Mouse (Mus musculus) liver, postnatal 0 days (tissue): ENCODE measurements around the gene Pfkp. TPM values are rescaled to one million over a fixed set of nuclear protein-coding genes. Genes with fewer than 3 reads are reported as not detected.

Experiments used
- ATAC-seq: fragments of 200-750 bp; cut with Nextera tagmentation; 2 replicates; pipeline ENCODE4 v1.8.0; 2017; ENCODE audit warnings: mild to moderate bottlenecking, moderate library complexity
- DNase-seq: peaks from one replicate; pipeline ENCODE4 v3.0.0-alpha.2; 2016
- H3K27ac ChIP-seq: fragments of 300-500 bp; sonication (generic); 2 replicates; pipeline ENCODE4 v1.5.1; 2014; ENCODE audit warnings: antibody characterized with exemption, moderate library complexity, mild to moderate bottlenecking, low read depth
- H3K27me3 ChIP-seq: fragments of 300-500 bp; sonication (generic); 2 replicates; pipeline ENCODE4 v1.6.1; 2014; ENCODE audit warnings: low read length, control low read depth, mixed read lengths; ENCODE audit not compliant: insufficient read depth
- H3K36me3 ChIP-seq: fragments of 300-500 bp; sonication (generic); replicated peaks from 2 replicates; pipeline ENCODE4 v1.6.1; 2014; ENCODE audit warnings: mild to moderate bottlenecking, control low read depth, low read length, moderate library complexity, mixed read lengths; ENCODE audit not compliant: insufficient read depth
- H3K4me1 ChIP-seq: fragments of 300-500 bp; sonication (generic); 2 replicates; pipeline ENCODE4 v1.6.1; 2014; ENCODE audit warnings: antibody characterized with exemption, mild to moderate bottlenecking, control low read depth; ENCODE audit not compliant: insufficient read depth
- H3K4me2 ChIP-seq: fragments of 300-500 bp; sonication (generic); 2 replicates; pipeline ENCODE4 v1.6.1; 2014; ENCODE audit warnings: low read depth, mild to moderate bottlenecking, low read length, moderate library complexity, mixed read lengths
- H3K4me3 ChIP-seq: fragments of 300-500 bp; sonication (generic); 2 replicates; pipeline ENCODE4 v1.5.1; 2014; ENCODE audit warnings: low read depth, low read length
- H3K9ac ChIP-seq: fragments of 300-500 bp; sonication (generic); replicated peaks from 2 replicates; pipeline ENCODE4 v1.6.1; 2014; ENCODE audit warnings: mild to moderate bottlenecking, moderate library complexity
- H3K9me3 ChIP-seq: fragments of 300-500 bp; sonication (generic); 2 replicates; pipeline ENCODE4 v1.6.1; 2016; ENCODE audit warnings: mild to moderate bottlenecking, control low read depth, low read length, mixed read lengths
- CTCF ChIP-seq: sonication (generic); IDR thresholded peaks from 2 replicates; pipeline ENCODE4 v1.5.1; 2016; ENCODE audit warnings: antibody characterized with exemption, low read depth
- EP300 ChIP-seq: IDR thresholded peaks from 2 replicates; pipeline ENCODE4 v1.6.1; 2016; ENCODE audit warnings: antibody characterized with exemption, low read depth, mild to moderate bottlenecking
- WGBS: fragments of 180-500 bp; shearing (Covaris S2); extraction: QIAGEN DNeasy Blood & Tissue Kit; methylation state at CpG from one replicate; pipeline ENCODE4 v1.1.7; 2014; ENCODE audit not compliant: insufficient replicate concordance; 5-methylcytosine and 5-hydroxymethylcytosine counted together
- polyA plus RNA-seq: library from polyadenylated mRNA; unstranded; fragments of >200 nt; fragmentation: Nextera tagmentation; extraction: Ambion mirVana; gene quantifications from 2 replicates; pipeline ENCODE4 v1.2.1, GENCODE M21; 2015

Gene Pfkp
- polyA plus RNA-seq: 3.7 and 4.9 TPM in 2 replicates

DNA sequence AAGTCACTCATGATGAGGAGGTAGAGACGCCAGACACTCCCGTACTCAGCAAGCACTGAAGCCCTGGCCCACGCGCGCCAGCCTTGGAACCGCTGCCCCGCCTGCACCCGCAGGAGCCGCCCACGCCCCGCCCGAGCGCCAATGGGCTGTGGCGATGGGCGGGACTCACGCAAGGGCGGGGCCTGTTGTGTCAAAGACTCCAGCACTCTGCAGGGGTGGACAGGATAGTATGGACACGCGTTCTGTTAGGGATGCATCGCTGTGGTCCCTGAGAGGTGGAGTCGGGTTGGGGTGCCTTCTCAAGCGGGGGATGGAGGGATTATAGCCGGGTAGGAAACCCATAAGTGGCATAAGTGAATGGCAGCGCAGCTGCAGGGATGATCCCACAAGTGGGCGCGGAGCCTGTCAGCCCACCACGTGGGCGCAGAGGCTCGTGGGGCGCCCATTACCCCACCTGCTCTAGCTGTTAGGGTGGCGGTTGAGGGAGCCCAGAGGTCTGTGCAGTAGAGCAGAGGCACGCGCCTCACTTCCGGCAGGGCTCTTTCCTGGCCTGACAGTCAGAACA, at the start of gene Pfkp:
Gene Pfkp (minus strand): TSS at position 109 of the 565 bp plus-strand sequence.
- Histone ChIP-seq H3K36me3 (no peaks in the 10 kb centered on the region), H3K27ac (peak within 1 kb of the TSS; percentile 45; the same call in 1 of the 2 replicates), H3K9ac (peak within 1 kb of the TSS; percentile 66), H3K27me3 (no peaks in the 10 kb centered on the region), H3K4me2 (peak within 1 kb of the TSS; percentile 90), H3K4me3 (peak within 1 kb of the TSS; percentile 59), H3K9me3 (no peaks in the 10 kb centered on the region), H3K4me1 (peaks cover 16% of the 10 kb centered on the region)
- WGBS: 2% methylated on average over 34 of the region's 34 CpGs
- DNase-seq (peak; percentile 91), ATAC-seq (peak; percentile 94)
- TF ChIP-seq EP300: no peak
- TF ChIP-seq CTCF: no peak

DNA sequence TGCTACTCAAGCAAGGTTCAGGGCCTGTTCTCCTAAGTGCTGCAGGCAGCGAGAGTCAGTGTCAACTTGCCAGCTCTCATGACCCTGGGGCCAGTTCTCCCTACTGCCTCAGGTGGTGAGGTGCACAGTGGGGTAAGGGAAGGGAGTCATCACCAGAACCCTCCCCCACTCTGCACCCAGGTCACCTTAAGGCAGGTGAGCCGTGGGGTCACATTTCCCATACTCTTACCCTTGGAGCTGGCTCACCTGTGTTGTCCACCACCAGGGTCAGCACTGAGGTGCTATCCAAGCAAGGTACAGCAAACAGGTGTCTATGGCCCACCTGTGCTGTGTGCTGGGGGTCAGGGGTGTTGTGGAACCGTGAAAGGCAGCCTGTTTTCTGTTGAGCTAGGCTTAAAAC, 42.0 kb upstream of the Pfkp start:
- ATAC-seq (no peak), DNase-seq (no peak)
- H3K4me3 ChIP-seq: no peak overlapping the region

DNA sequence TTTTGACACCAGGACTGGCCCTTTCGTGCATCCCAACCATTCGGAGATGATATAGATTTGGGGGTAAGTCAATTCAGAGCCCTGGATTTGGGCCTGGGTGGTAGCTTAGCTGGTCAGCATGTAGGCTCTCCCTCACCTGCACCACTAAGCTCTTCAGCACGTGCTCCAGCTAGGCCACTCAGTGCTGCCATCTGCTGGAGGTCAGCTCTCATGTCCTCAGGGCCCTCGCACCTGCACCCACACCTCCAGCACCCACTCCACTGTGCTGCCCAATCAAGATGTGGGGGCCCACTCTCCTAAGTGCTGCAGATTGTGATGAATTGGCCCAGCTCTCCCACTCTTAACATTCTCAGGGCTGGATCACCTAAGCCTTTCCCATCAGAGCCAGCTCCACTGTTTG, 41.4 kb upstream of the Pfkp start:
- H3K4me2 ChIP-seq: no peak overlapping the region
- no peak for TF ChIP-seq EP300
- TF ChIP-seq CTCF: peak; percentile 82

More for the DNA sequence above, 42.0 kb upstream of the Pfkp start:
- H3K9ac ChIP-seq: no peak overlapping the region
- WGBS: 67% methylated on average over 3 of the region's 3 CpGs
- no peaks in the 10 kb centered on the region for H3K9me3 ChIP-seq
- no peaks in the 10 kb centered on the region for H3K27me3 ChIP-seq
- no peak overlapping the region for H3K27ac ChIP-seq
- TF ChIP-seq EP300: no peak
- TF ChIP-seq CTCF: no peak
- H3K4me1 ChIP-seq: no peaks in the 10 kb centered on the region
- no peak overlapping the region for H3K4me2 ChIP-seq
- H3K36me3 ChIP-seq: no peaks in the 10 kb centered on the region

DNA sequence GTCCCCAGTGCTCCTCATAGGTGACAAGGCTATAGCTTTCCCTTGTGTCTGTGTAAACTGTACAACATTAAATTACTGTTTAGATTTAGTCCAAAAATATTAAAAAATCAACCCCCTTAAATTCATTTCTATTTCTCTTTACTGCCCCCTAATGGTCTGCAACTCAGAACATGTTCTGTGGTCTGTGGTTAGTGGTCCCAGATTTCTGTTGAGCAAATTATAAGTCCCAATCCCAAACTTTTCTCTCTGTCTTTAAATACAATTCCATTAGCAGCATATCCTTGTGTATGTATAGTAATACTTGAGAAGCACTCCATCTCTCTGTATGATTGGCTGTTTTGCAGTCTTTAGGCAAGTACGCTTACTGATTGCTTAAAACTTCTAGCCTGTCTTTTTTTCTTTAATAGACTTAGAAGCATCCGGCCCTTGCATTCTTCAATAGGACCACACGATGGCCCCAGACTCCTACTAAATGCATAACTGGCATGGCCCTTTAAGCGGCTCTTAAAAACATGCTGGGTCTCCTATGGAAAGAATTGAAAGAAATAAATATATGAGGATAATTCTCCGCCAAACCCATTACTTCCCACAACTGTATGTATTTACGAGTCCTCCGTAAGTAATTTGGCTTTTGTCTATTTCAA, 40.3 kb upstream of the Pfkp start:
- H3K27me3 ChIP-seq: no peaks in the 10 kb centered on the region
- no peak overlapping the region for H3K4me3 ChIP-seq
- H3K27ac ChIP-seq: no peak overlapping the region
- H3K36me3 ChIP-seq: no peaks in the 10 kb centered on the region
- WGBS: 41% methylated on average over 7 of the region's 7 CpGs
- no peak for ATAC-seq
- no peaks in the 10 kb centered on the region for H3K4me1 ChIP-seq
- H3K9ac ChIP-seq: no peak overlapping the region
- H3K9me3 ChIP-seq: no peaks in the 10 kb centered on the region
- no peak overlapping the region for H3K4me2 ChIP-seq
- TF ChIP-seq CTCF: peak; percentile 44; the same call in 1 of the 2 replicates
- no peak for TF ChIP-seq EP300
- DNase-seq: no peak

More for the DNA sequence above, 41.4 kb upstream of the Pfkp start:
- Histone ChIP-seq H3K27me3 (no peaks in the 10 kb centered on the region), H3K9me3 (no peaks in the 10 kb centered on the region), H3K36me3 (no peaks in the 10 kb centered on the region), H3K27ac (no peak overlapping the region), H3K9ac (no peak overlapping the region), H3K4me1 (no peaks in the 10 kb centered on the region), H3K4me3 (no peak overlapping the region)
- ATAC-seq (0 out of 2 replicates have a peak, but pooled peaks have one; percentile 38), DNase-seq (peak; percentile 66)
- WGBS: 45% methylated on average over 4 of the region's 4 CpGs

DNA sequence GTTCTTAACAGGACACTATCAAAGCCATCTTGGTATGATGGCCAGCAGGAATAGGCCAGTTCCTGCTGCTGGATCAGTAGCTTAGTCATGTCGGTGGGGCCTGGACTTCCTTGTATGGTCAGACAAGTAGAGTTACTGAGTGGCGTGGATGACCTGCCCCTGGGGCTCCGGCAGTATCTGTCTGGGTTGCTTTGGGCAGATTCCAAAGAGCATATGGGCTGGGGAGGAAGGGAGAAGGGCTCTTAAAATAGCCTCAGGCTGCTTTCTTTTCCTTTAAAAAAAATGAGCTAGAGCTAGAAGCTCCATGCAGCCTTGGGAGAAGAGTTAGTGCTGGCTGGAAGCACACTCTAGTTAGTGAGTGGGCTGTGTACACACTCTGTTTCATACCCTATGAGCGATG, 18.3 kb upstream of the Pfkp start:
- no peak overlapping the region for H3K9ac ChIP-seq

DNA sequence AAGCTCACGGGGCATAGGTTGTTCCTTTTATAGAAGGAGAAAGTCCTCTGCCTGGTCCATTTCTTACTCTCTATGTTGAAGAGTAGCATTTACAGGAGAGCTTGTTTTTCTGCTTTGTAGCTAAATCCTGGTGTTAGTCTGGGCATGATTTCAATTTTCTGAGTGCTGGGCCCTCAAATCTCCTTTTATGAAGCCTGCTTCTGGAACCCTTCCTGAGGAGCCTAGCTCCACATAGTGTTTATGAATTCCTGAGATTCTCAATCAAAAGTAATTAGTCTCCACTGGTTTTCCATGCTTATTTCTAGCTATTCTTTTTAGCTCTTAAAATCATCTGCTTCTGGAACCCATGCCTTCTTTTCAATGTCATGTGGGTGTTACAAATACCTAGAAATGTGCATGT, 16.9 kb upstream of the Pfkp start:
- no peak overlapping the region for H3K4me3 ChIP-seq
- H3K9ac ChIP-seq: no peak overlapping the region
- no peak for DNase-seq
- H3K9me3 ChIP-seq: no peaks in the 10 kb centered on the region
- H3K36me3 ChIP-seq: no peaks in the 10 kb centered on the region
- no peak for ATAC-seq
- no peaks in the 10 kb centered on the region for H3K27me3 ChIP-seq
- 40% methylated on average over 1 of the region's 1 CpGs for WGBS
- H3K4me1 ChIP-seq: no peaks in the 10 kb centered on the region
- H3K27ac ChIP-seq: no peak overlapping the region
- TF ChIP-seq EP300 (no peak), CTCF (no peak)
- H3K4me2 ChIP-seq: no peak overlapping the region

More for the DNA sequence above, 18.3 kb upstream of the Pfkp start:
- Histone ChIP-seq H3K27me3 (no peaks in the 10 kb centered on the region), H3K36me3 (no peaks in the 10 kb centered on the region), H3K4me2 (no peak overlapping the region), H3K4me1 (no peaks in the 10 kb centered on the region), H3K9me3 (no peaks in the 10 kb centered on the region), H3K27ac (no peak overlapping the region), H3K4me3 (no peak overlapping the region)
- DNase-seq: no peak
- 62% methylated on average over 4 of the region's 4 CpGs for WGBS
- no peak for ATAC-seq
- TF ChIP-seq EP300 (no peak), CTCF (no peak)
